ENCODE assay signal across 8 mouse cellular contexts in genomic region chrX:23692722-23693442, GRCm38 (mm10). TPM values are rescaled to one million over a fixed set of nuclear protein-coding genes. Genes with fewer than 3 reads are reported as not detected.
DNase-seq lines count a peak whose midpoint lies in the region; ATAC-seq lines count a peak whose summit lies in the region.

Wdr44 (plus strand) TSS chrX:23693051.

- peak; percentile 96 to 98 for ATAC-seq in hematopoietic stem cell, adult 5-6 weeks (replicated peaks in 1 of 2; ENCODE audit: insufficient read depth in 1 of 2, low FRiP score in 2 of 2, low TSS enrichment in 1 of 2, low read depth in 1 of 2, poor library complexity in 2 of 2, severe bottlenecking in 2 of 2)
- peak; percentile 100 for ATAC-seq in lung, embryonic 16.5 days (ENCODE audit: low read depth)

- no peaks in the 10 kb centered on the region for H3K9me3 ChIP-seq in lung, embryonic 16.5 days (ENCODE audit: control insufficient read depth, low read length)

- no peaks in the 10 kb centered on the region for H3K27me3 ChIP-seq in lung, embryonic 16.5 days (ENCODE audit: control insufficient read depth, insufficient read depth, low read depth, low read length)

- H3K4me3 ChIP-seq in lung, embryonic 16.5 days (ENCODE audit: low read length): peak within 1 kb of the TSS; percentile 73

- peak within 1 kb of the TSS; percentile 58 for H3K4me2 ChIP-seq in lung, embryonic 16.5 days (ENCODE audit: low read depth, low read length)

- H3K9ac ChIP-seq in lung, embryonic 16.5 days (ENCODE audit: low read length): peak within 1 kb of the TSS; percentile 71

- no peaks in the 10 kb centered on the region for H3K36me3 ChIP-seq in lung, embryonic 16.5 days (ENCODE audit: control insufficient read depth, insufficient read depth, low read length)

- DNase-seq in MEL-GATA-1-ER (ENCODE audit: extremely low read depth, low read depth): peak; percentile 95
- DNase-seq in cerebellum, adult 8-10 months: peak; percentile 90
- DNase-seq in forelimb bud, embryonic 11.5 days (ENCODE audit: low read depth, low spot score): peak; percentile 87
- DNase-seq in layer of hippocampus, adult 9-10 months (ENCODE audit: low spot score): peak; percentile 65
- DNase-seq in ovary, postnatal 10 days (ENCODE audit: low spot score): peak; percentile 62
- peak; percentile 92 for DNase-seq in thymus, postnatal 10 days (ENCODE audit: low spot score in 2 of 2)

- no peaks in the 10 kb centered on the region for H3K4me1 ChIP-seq in lung, embryonic 16.5 days (replicated peaks; ENCODE audit: control insufficient read depth, insufficient read depth, low read length)

- H3K27ac ChIP-seq in lung, embryonic 16.5 days (ENCODE audit: low read length): peak within 1 kb of the TSS; percentile 75

- 6% methylated on average over 51 of the region's 51 CpGs for WGBS in lung, embryonic 16.5 days

RNA-seq across cellular contexts. Expression of gene Wdr44, which starts in this region (rescaled TPM):
- total RNA-seq in hematopoietic stem cell, adult 5-6 weeks (2017): 16.9 and 19.1 TPM in 2 replicates
- 6.8 TPM in 2 replicates for polyA plus RNA-seq in lung, embryonic 16.5 days (2015; fragmentation: Nextera tagmentation; extraction: Ambion mirVana)

Comparison
In these comparisons a context has a peak if more than half of its experiments do, and no peak if none do; other contexts are left out.
1. Peak in every context shown above with its lines: DNase-seq, ATAC-seq, H3K4me3 ChIP-seq and H3K27ac ChIP-seq.